Mouse (Mus musculus) E14TG2a.4 (cell line): Measurements from ENCODE around the gene Hcar1.

Source experiments
- CTCF ChIP-seq: conservative IDR thresholded peaks from 2 replicates; pipeline ENCODE4 v1.5.1; 2014; ENCODE audit warnings: low read length
- NANOG ChIP-seq: IDR thresholded peaks from 2 replicates; pipeline ENCODE4 v1.6.1; 2014; ENCODE audit warnings: borderline replicate concordance, low read length, mixed read lengths

- TF ChIP-seq CTCF (peak; percentile 25), NANOG (no peak)
Observed at GRCm38 (mm10) chr5:123880778-123881177, 958 bp upstream of the Hcar1 start.
